Mouse (Mus musculus) spleen, adult 18-20 months (tissue): ENCODE data around the gene Zfyve27.

Source experiments
- DNase-seq, 2 experiments: peaks; one replicate each; pipeline ENCODE4 v3.0.0; 2022; ENCODE audit warnings: mixed read lengths in 2 of 2

The Zfyve27 gene

DNA sequence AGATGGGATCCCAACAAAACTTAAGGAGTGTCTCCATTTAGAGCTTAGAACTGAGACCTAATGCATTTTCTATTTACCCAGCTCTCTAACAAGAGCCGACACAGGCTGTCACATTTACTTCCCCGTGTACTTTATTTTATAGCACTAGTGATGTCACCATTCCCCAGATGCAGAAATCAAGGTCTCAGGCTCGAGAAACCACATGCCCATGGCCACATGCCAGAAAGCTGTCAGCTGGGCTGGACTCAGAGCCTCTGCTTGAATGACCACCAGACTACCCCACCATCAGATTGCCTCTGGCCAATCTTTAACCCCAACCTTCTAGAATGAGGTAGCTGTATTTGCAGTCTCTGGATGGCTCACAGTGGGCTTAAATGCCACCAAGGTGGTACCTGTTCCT is 79.7 kb downstream of the Zfyve27 start:
- DNase-seq = no peak
